Mouse (Mus musculus) forebrain, embryonic 11.5 days (tissue): Measurements from ENCODE around the gene 4930595D18Rik. TPM values are rescaled to one million over a fixed set of nuclear protein-coding genes. Genes with fewer than 3 reads are reported as not detected.

Experiments used
- ATAC-seq: fragments of 200-750 bp; cut with Nextera tagmentation; replicated peaks from 2 replicates; pipeline ENCODE4 v1.8.0; 2017; ENCODE audit warnings: moderate TSS enrichment; ENCODE audit not compliant: low FRiP score
- DNase-seq: peaks from one replicate; pipeline ENCODE4 v3.0.0-alpha.2; 2017; ENCODE audit warnings: low spot score
- H3K27ac ChIP-seq: fragments of 300-500 bp; sonication (generic); 2 replicates; pipeline ENCODE4 v1.5.1; 2014; ENCODE audit warnings: low read depth, low read length
- H3K27me3 ChIP-seq: fragments of 300-500 bp; sonication (generic); 2 replicates; pipeline ENCODE4 v1.6.1; 2014; ENCODE audit warnings: mild to moderate bottlenecking, low read length, mixed read lengths; ENCODE audit not compliant: control insufficient read depth, insufficient read depth
- H3K36me3 ChIP-seq: fragments of 300-500 bp; sonication (generic); 2 replicates; pipeline ENCODE4 v1.6.1; 2014; ENCODE audit warnings: mild to moderate bottlenecking, low read length, moderate library complexity, mixed read lengths; ENCODE audit not compliant: control insufficient read depth, insufficient read depth
- H3K4me1 ChIP-seq: fragments of 300-500 bp; sonication (generic); replicated peaks from 2 replicates; pipeline ENCODE4 v1.6.1; 2014; ENCODE audit warnings: low read length, mixed read lengths; ENCODE audit not compliant: control insufficient read depth, insufficient read depth
- H3K4me2 ChIP-seq: fragments of 300-500 bp; sonication (generic); 2 replicates; pipeline ENCODE4 v1.6.1; 2014; ENCODE audit warnings: low read depth, mild to moderate bottlenecking, low read length, moderate library complexity, mixed read lengths; ENCODE audit not compliant: severe bottlenecking
- H3K4me3 ChIP-seq: fragments of 300-500 bp; sonication (generic); 2 replicates; pipeline ENCODE4 v1.5.1; 2014; ENCODE audit warnings: low read depth, low read length
- H3K9ac ChIP-seq: fragments of 300-500 bp; sonication (generic); 2 replicates; pipeline ENCODE4 v1.6.1; 2014; ENCODE audit warnings: low read length
- H3K9me3 ChIP-seq: fragments of 300-500 bp; sonication (generic); 2 replicates; pipeline ENCODE4 v1.6.1; 2016; ENCODE audit warnings: low read length, mixed read lengths; ENCODE audit not compliant: control insufficient read depth
- WGBS: fragments of 180-500 bp; shearing (Covaris S2); extraction: QIAGEN DNeasy Blood & Tissue Kit; methylation state at CpG from one replicate; pipeline ENCODE4 v1.1.7; 2014; 5-methylcytosine and 5-hydroxymethylcytosine counted together
- polyA plus RNA-seq: library from polyadenylated mRNA; unstranded; fragments of >200 nt; fragmentation: Nextera tagmentation; extraction: Ambion mirVana; gene quantifications from 2 replicates; pipeline ENCODE4 v1.2.1, GENCODE M21; 2014

4930595D18Rik gene
- not detected in 2 replicates for polyA plus RNA-seq

- Histone ChIP-seq H3K9ac (no peak within 1 kb of the TSS), H3K27me3 (no peaks in the 10 kb centered on the region), H3K4me3 (no peak within 1 kb of the TSS), H3K27ac (no peak within 1 kb of the TSS), H3K4me2 (no peak within 1 kb of the TSS), H3K4me1 (no peaks in the 10 kb centered on the region), H3K36me3 (no peaks in the 10 kb centered on the region; the same call in 1 of the 2 replicates), H3K9me3 (no peaks in the 10 kb centered on the region)
- WGBS: 85% methylated on average over 5 of the region's 5 CpGs
- DNase-seq (no peak), ATAC-seq (no peak)
These were observed at the start of gene 4930595D18Rik for GRCm38 (mm10) chr12:111184476-111184875. Gene 4930595D18Rik (minus strand): TSS chr12:111184491.

- no peak overlapping the region for H3K4me3 ChIP-seq
- ATAC-seq (no peak), DNase-seq (no peak)
- H3K27ac ChIP-seq: no peak overlapping the region
- H3K4me2 ChIP-seq: no peak overlapping the region
- 96% methylated on average over 4 of the region's 4 CpGs for WGBS
- H3K9me3 ChIP-seq: no peaks in the 10 kb centered on the region
- no peaks in the 10 kb centered on the region for H3K27me3 ChIP-seq
- no peak overlapping the region for H3K9ac ChIP-seq
- H3K36me3 ChIP-seq: no peaks in the 10 kb centered on the region; the same call in 1 of the 2 replicates
- H3K4me1 ChIP-seq: no peaks in the 10 kb centered on the region; the same call in 1 of the 2 replicates
These were observed 49.5 kb upstream of the 4930595D18Rik start for GRCm38 (mm10) chr12:111233798-111234197.

GRCm38 (mm10) chr12:111230793-111231192 is 46.5 kb upstream of the 4930595D18Rik start:
- Histone ChIP-seq H3K27me3 (no peaks in the 10 kb centered on the region), H3K4me2 (no peak overlapping the region), H3K4me3 (no peak overlapping the region), H3K27ac (no peak overlapping the region), H3K4me1 (no peaks in the 10 kb centered on the region), H3K9ac (no peak overlapping the region), H3K36me3 (no peaks in the 10 kb centered on the region), H3K9me3 (no peaks in the 10 kb centered on the region)
- DNase-seq (no peak), ATAC-seq (no peak)
- 95% methylated on average over 2 of the region's 2 CpGs for WGBS

GRCm38 (mm10) chr12:111228488-111228887 is 44.2 kb upstream of the 4930595D18Rik start:
- Histone ChIP-seq H3K27me3 (no peaks in the 10 kb centered on the region), H3K36me3 (no peaks in the 10 kb centered on the region), H3K4me2 (no peak overlapping the region), H3K9me3 (no peaks in the 10 kb centered on the region), H3K4me3 (no peak overlapping the region), H3K4me1 (no peaks in the 10 kb centered on the region), H3K9ac (no peak overlapping the region), H3K27ac (no peak overlapping the region)
- WGBS: 95% methylated on average over 5 of the region's 5 CpGs
- DNase-seq: no peak
- no peak for ATAC-seq

GRCm38 (mm10) chr12:111227410-111227809 is 43.1 kb upstream of the 4930595D18Rik start:
- no peaks in the 10 kb centered on the region for H3K4me1 ChIP-seq
- no peak overlapping the region for H3K27ac ChIP-seq
- no peak overlapping the region for H3K9ac ChIP-seq
- no peak for ATAC-seq
- no peaks in the 10 kb centered on the region for H3K27me3 ChIP-seq
- H3K4me2 ChIP-seq: no peak overlapping the region
- no peak overlapping the region for H3K4me3 ChIP-seq
- WGBS: 89% methylated on average over 4 of the region's 4 CpGs
- DNase-seq: no peak
- no peaks in the 10 kb centered on the region for H3K9me3 ChIP-seq
- peaks cover 1% of the 10 kb centered on the region; the same call in 1 of the 2 replicates for H3K36me3 ChIP-seq

- H3K36me3 ChIP-seq: peaks cover 9% of the 10 kb centered on the region; the same call in 1 of the 2 replicates
- DNase-seq (no peak), ATAC-seq (no peak)
- WGBS: 83% methylated on average over 10 of the region's 10 CpGs
- H3K4me1 ChIP-seq: no peaks in the 10 kb centered on the region
- no peak overlapping the region for H3K9ac ChIP-seq
- H3K27ac ChIP-seq: no peak overlapping the region
- no peaks in the 10 kb centered on the region for H3K27me3 ChIP-seq
- no peak overlapping the region for H3K4me2 ChIP-seq
- no peaks in the 10 kb centered on the region; the same call in 1 of the 2 replicates for H3K9me3 ChIP-seq
- no peak overlapping the region for H3K4me3 ChIP-seq
These were observed 41.0 kb upstream of the 4930595D18Rik start for GRCm38 (mm10) chr12:111225197-111225780.

- no peak overlapping the region for H3K27ac ChIP-seq
- H3K4me3 ChIP-seq: no peak overlapping the region
- peaks cover 9% of the 10 kb centered on the region; the same call in 1 of the 2 replicates for H3K36me3 ChIP-seq
- no peak overlapping the region for H3K4me2 ChIP-seq
- H3K9ac ChIP-seq: no peak overlapping the region
- DNase-seq (no peak), ATAC-seq (no peak)
- no peaks in the 10 kb centered on the region for H3K4me1 ChIP-seq
- WGBS: 95% methylated on average over 6 of the region's 6 CpGs
- no peaks in the 10 kb centered on the region for H3K27me3 ChIP-seq
- H3K9me3 ChIP-seq: no peaks in the 10 kb centered on the region; the same call in 1 of the 2 replicates
These were observed 34.6 kb upstream of the 4930595D18Rik start for GRCm38 (mm10) chr12:111218867-111219266.

- H3K27ac ChIP-seq: no peak overlapping the region
- H3K36me3 ChIP-seq: no peaks in the 10 kb centered on the region
- DNase-seq: no peak
- H3K27me3 ChIP-seq: no peaks in the 10 kb centered on the region
- ATAC-seq: no peak
- H3K9ac ChIP-seq: no peak overlapping the region
- no peaks in the 10 kb centered on the region for H3K9me3 ChIP-seq
- H3K4me1 ChIP-seq: no peaks in the 10 kb centered on the region
- no peak overlapping the region for H3K4me3 ChIP-seq
- WGBS: 79% methylated on average over 5 of the region's 5 CpGs
- no peak overlapping the region for H3K4me2 ChIP-seq
These were observed 27.4 kb upstream of the 4930595D18Rik start for GRCm38 (mm10) chr12:111211729-111212128.

GRCm38 (mm10) chr12:111207641-111208040 is 23.4 kb upstream of the 4930595D18Rik start:
- no peaks in the 10 kb centered on the region for H3K27me3 ChIP-seq
- ATAC-seq (no peak), DNase-seq (no peak)
- H3K4me3 ChIP-seq: no peak overlapping the region
- H3K9me3 ChIP-seq: no peaks in the 10 kb centered on the region
- H3K4me1 ChIP-seq: no peaks in the 10 kb centered on the region
- H3K9ac ChIP-seq: no peak overlapping the region
- no peak overlapping the region for H3K27ac ChIP-seq
- no peak overlapping the region for H3K4me2 ChIP-seq
- 84% methylated on average over 3 of the region's 3 CpGs for WGBS
- H3K36me3 ChIP-seq: no peaks in the 10 kb centered on the region
